Mouse (Mus musculus): ENCODE measurements at regions not wholly inside any gene's neighbourhood (a gene's known extent, or its start where the extent isn't known, plus 50 kb on each side); places are given as distances from the start of the nearest gene placed in this dataset.

DNA sequence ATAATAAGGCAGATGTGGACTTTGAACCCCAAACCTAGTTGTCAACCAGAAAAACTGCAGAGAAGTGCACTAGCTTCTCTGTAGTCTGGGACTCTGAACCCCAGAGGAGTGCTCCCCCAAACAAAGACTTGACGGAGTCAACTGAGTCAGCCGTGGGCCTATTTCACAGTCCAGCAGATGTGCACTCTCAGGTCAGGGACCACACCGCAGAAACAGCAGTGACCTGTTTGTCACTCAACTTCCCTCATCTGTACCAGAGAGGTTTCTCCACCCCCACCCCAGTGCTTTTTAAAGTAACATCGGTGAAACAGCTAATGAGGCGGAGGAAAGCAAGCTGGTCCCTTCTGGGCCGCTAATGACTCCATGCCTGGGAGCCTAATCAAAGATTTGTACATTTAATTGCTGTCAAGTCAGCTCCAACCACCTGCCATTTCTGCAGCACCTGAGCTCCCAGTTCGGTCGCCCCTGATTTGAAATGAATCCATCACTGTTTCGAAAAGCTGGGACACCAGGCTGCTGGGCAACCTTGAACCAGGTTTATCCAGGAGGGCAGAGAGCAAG lies 276.5 kb downstream of the Cog6 start:
- Histone ChIP-seq H3K27ac (ENCODE audit: low read depth, low read length) (no peak overlapping the region), H3K4me2 (ENCODE audit: low read depth, low read length) (no peak overlapping the region), H3K9ac (replicated peaks; ENCODE audit: low read depth, low read length) (no peak overlapping the region), H3K9me3 (ENCODE audit: control insufficient read depth, low read length) (no peaks in the 10 kb centered on the region), H3K4me1 (ENCODE audit: control insufficient read depth, insufficient read depth, low read length) (no peaks in the 10 kb centered on the region), H3K36me3 (ENCODE audit: control insufficient read depth, insufficient read depth, low read length) (no peaks in the 10 kb centered on the region), H3K4me3 (ENCODE audit: low read depth, low read length) (no peak overlapping the region), H3K27me3 (ENCODE audit: control insufficient read depth, insufficient read depth, low read length) (no peaks in the 10 kb centered on the region)
- ATAC-seq (ENCODE audit: low read depth), result no peak
- WGBS, result 49% methylated on average over 9 of the region's 9 CpGs

DNA sequence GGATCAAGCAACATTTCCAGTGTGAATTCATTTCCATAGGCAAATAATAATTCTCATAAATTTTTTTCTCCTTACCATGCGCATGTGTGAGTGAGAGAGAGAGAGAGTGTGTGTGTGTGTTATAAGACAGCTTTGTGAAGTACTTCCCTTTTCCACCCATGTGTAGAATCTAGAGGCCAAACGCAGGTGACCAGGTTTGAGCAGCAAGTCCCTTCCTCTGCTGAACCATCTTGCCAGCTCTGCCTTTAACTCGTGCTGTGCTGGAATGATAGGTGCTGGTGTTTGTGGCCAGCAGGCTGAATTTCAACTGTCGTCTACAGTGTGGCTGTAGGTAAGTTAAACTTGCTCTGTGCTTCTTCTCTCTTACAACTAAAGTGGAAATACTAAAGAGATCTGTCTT lies 277.5 kb downstream of the Cog6 start:
- Histone ChIP-seq H3K27ac (ENCODE audit: low read depth, low read length) (no peak overlapping the region), H3K4me3 (ENCODE audit: low read depth, low read length) (no peak overlapping the region), H3K9ac (replicated peaks; ENCODE audit: low read depth, low read length) (no peak overlapping the region), H3K27me3 (ENCODE audit: control insufficient read depth, insufficient read depth, low read length) (no peaks in the 10 kb centered on the region), H3K4me1 (ENCODE audit: control insufficient read depth, insufficient read depth, low read length) (no peaks in the 10 kb centered on the region), H3K4me2 (ENCODE audit: low read depth, low read length) (no peak overlapping the region), H3K9me3 (ENCODE audit: control insufficient read depth, low read length) (no peaks in the 10 kb centered on the region), H3K36me3 (ENCODE audit: control insufficient read depth, insufficient read depth, low read length) (no peaks in the 10 kb centered on the region)
- ATAC-seq (ENCODE audit: low read depth), result no peak
- 78% methylated on average over 4 of the region's 4 CpGs for WGBS

DNA sequence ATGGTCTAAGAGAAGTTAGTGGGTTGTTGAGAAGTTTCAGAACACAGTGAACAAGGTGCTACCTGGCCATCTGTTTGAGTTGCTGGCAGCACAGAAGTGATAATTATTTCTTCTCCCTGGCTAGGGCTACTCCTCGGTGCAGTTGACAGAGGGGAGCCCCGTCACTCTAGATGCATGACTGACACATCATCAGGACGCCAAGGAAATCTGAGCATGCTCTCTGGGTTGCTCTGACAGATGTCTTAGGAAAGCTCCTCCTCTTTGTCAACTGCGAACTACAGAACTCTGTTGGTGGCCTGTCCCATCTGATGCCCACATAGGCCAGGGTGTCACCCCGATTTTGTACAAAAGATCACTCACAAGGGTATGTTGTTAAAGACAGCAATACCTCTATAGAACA lies 278.7 kb downstream of the Cog6 start:
- Histone ChIP-seq H3K4me2 (ENCODE audit: low read depth, low read length) (no peak overlapping the region), H3K4me3 (ENCODE audit: low read depth, low read length) (no peak overlapping the region), H3K27me3 (ENCODE audit: control insufficient read depth, insufficient read depth, low read length) (no peaks in the 10 kb centered on the region), H3K27ac (ENCODE audit: low read depth, low read length) (no peak overlapping the region), H3K9me3 (ENCODE audit: control insufficient read depth, low read length) (no peaks in the 10 kb centered on the region), H3K9ac (replicated peaks; ENCODE audit: low read depth, low read length) (no peak overlapping the region), H3K36me3 (ENCODE audit: control insufficient read depth, insufficient read depth, low read length) (no peaks in the 10 kb centered on the region), H3K4me1 (ENCODE audit: control insufficient read depth, insufficient read depth, low read length) (no peaks in the 10 kb centered on the region)
- ATAC-seq (ENCODE audit: low read depth), result no peak
- WGBS, result 79% methylated on average over 5 of the region's 5 CpGs

DNA sequence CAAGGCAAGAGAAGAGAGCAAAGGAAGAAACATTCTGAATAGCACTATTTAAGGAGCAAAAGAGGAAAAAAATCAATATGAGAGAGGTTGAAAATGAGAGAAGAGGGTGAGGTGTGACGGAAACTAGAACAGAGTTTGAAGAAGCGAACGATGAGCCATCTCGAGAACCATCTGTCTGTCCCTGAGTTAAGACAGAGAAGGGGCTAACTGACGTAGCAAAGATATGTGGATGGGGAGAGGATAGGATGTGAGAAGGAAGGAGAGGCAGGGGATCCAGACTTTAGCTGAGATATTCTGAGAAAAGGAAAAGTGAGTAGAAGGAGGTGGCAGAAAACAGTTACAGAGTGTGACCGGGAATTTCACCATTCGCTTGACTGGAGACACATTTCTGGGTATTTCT lies 281.1 kb downstream of the Cog6 start:
- Histone ChIP-seq H3K9me3 (ENCODE audit: control insufficient read depth, low read length) (no peaks in the 10 kb centered on the region), H3K27ac (ENCODE audit: low read depth, low read length) (no peak overlapping the region), H3K9ac (replicated peaks; ENCODE audit: low read depth, low read length) (no peak overlapping the region), H3K4me2 (ENCODE audit: low read depth, low read length) (no peak overlapping the region), H3K4me1 (ENCODE audit: control insufficient read depth, insufficient read depth, low read length) (no peaks in the 10 kb centered on the region), H3K36me3 (ENCODE audit: control insufficient read depth, insufficient read depth, low read length) (no peaks in the 10 kb centered on the region), H3K4me3 (ENCODE audit: low read depth, low read length) (no peak overlapping the region), H3K27me3 (ENCODE audit: control insufficient read depth, insufficient read depth, low read length) (no peaks in the 10 kb centered on the region)
- ATAC-seq (ENCODE audit: low read depth), result no peak
- WGBS, result 94% methylated on average over 7 of the region's 7 CpGs

DNA sequence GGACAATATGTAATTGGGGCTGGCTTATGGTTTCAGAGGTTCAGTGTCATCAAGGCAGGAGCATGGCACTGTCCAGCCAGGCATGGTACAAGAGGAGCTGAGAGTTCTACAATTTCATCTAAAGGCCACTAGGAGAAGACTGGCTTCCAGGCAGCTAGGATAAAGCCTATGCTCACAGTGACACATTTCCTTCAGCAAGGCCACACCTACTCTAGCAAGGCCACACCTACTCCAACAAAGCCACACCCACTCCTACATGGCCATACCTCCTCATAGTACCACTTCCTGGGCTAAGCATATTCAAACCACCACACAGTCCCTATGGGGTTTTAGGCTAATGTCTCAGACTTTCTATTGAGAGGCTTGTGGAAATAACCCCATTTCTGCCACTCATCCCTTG lies 285.1 kb downstream of the Cog6 start:
- Histone ChIP-seq H3K27me3 (ENCODE audit: control insufficient read depth, insufficient read depth, low read length) (no peaks in the 10 kb centered on the region), H3K4me3 (ENCODE audit: low read depth, low read length) (no peak overlapping the region), H3K9ac (replicated peaks; ENCODE audit: low read depth, low read length) (no peak overlapping the region), H3K36me3 (ENCODE audit: control insufficient read depth, insufficient read depth, low read length) (no peaks in the 10 kb centered on the region), H3K4me1 (ENCODE audit: control insufficient read depth, insufficient read depth, low read length) (no peaks in the 10 kb centered on the region), H3K4me2 (ENCODE audit: low read depth, low read length) (no peak overlapping the region), H3K9me3 (ENCODE audit: control insufficient read depth, low read length) (no peaks in the 10 kb centered on the region), H3K27ac (ENCODE audit: low read depth, low read length) (no peak overlapping the region)
- ATAC-seq (ENCODE audit: low read depth), result no peak

DNA sequence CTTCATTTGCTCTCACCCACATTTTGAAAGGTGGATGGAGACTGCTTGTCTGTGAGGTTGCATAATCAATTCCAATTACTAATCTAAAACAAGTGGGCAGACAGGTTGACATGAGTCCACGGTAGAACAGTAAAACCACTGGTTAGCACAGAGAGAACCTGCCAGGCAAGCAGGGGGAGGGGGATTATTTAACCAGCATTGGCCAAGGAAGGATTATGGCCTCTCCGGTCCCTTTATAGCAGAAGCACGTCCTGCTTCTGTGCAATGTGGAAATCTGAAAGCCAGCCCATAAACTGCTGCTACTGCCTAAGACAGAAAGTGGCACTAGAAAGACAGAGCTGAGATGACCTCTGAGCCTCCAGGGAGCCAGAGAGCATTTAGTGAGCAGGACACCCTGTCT lies 285.5 kb downstream of the Cog6 start:
- 83% methylated on average over 3 of the region's 3 CpGs for WGBS
- ATAC-seq (ENCODE audit: low read depth), result no peak
- no peaks in the 10 kb centered on the region for H3K4me1 ChIP-seq (ENCODE audit: control insufficient read depth, insufficient read depth, low read length)
- H3K9me3 ChIP-seq (ENCODE audit: control insufficient read depth, low read length), result no peaks in the 10 kb centered on the region
- no peak overlapping the region for H3K27ac ChIP-seq (ENCODE audit: low read depth, low read length)
- H3K9ac ChIP-seq (replicated peaks; ENCODE audit: low read depth, low read length), result no peak overlapping the region
- H3K36me3 ChIP-seq (ENCODE audit: control insufficient read depth, insufficient read depth, low read length), result no peaks in the 10 kb centered on the region
- no peak overlapping the region for H3K4me3 ChIP-seq (ENCODE audit: low read depth, low read length)
- no peak overlapping the region for H3K4me2 ChIP-seq (ENCODE audit: low read depth, low read length)
- H3K27me3 ChIP-seq (ENCODE audit: control insufficient read depth, insufficient read depth, low read length), result no peaks in the 10 kb centered on the region

DNA sequence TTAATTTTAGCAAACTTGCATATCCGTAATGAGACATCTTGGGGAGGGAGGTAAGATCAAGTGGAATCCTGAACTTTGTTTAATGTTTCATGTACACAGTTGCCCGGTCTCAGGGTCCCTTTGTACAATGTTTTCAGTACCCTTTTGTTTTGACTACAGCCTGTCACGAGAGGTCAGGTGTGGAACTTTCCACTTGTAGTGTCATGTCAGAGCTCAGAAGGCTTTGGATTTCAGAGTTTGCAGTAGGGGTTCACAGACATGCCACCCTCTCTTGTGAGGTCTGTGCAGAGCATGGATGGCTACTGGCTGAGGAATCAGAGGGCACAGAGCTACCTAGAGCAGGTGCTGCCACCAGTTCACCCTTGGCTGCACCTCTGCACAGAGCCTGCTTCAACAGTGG lies 287.3 kb downstream of the Cog6 start:
- ATAC-seq (ENCODE audit: low read depth), result no peak
- Histone ChIP-seq H3K4me3 (ENCODE audit: low read depth, low read length) (no peak overlapping the region), H3K4me2 (ENCODE audit: low read depth, low read length) (no peak overlapping the region), H3K36me3 (ENCODE audit: control insufficient read depth, insufficient read depth, low read length) (no peaks in the 10 kb centered on the region), H3K9me3 (ENCODE audit: control insufficient read depth, low read length) (no peaks in the 10 kb centered on the region), H3K27me3 (ENCODE audit: control insufficient read depth, insufficient read depth, low read length) (no peaks in the 10 kb centered on the region), H3K27ac (ENCODE audit: low read depth, low read length) (no peak overlapping the region), H3K4me1 (ENCODE audit: control insufficient read depth, insufficient read depth, low read length) (no peaks in the 10 kb centered on the region), H3K9ac (replicated peaks; ENCODE audit: low read depth, low read length) (no peak overlapping the region)
- 80% methylated on average over 3 of the region's 3 CpGs for WGBS

DNA sequence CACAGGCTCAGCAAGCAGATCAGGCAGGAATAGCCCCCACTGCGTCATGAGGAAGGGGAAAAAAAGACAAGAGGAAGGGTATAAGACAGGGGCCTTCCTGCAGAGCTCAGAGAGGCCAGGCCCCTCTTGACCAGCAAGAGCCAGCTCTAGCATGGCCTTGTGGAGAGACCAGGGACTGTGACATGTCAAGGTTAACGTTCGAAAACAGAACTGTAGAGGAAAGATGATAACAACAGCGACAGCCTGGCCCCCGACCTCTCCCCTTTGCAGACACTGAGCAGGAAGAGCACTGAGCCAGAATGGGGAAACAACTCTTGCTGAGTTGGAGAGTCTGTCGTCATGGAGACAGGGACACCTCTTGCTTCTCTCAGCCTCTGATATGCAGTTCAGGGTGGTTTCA lies 288.2 kb downstream of the Cog6 start:
- ATAC-seq (ENCODE audit: low read depth), result no peak
- WGBS, result 78% methylated on average over 6 of the region's 6 CpGs
- H3K4me2 ChIP-seq (ENCODE audit: low read depth, low read length), result no peak overlapping the region
- H3K4me1 ChIP-seq (ENCODE audit: control insufficient read depth, insufficient read depth, low read length), result no peaks in the 10 kb centered on the region
- no peak overlapping the region for H3K27ac ChIP-seq (ENCODE audit: low read depth, low read length)
- no peak overlapping the region for H3K9ac ChIP-seq (replicated peaks; ENCODE audit: low read depth, low read length)
- no peaks in the 10 kb centered on the region for H3K9me3 ChIP-seq (ENCODE audit: control insufficient read depth, low read length)
- H3K36me3 ChIP-seq (ENCODE audit: control insufficient read depth, insufficient read depth, low read length), result no peaks in the 10 kb centered on the region
- H3K4me3 ChIP-seq (ENCODE audit: low read depth, low read length), result no peak overlapping the region
- no peaks in the 10 kb centered on the region for H3K27me3 ChIP-seq (ENCODE audit: control insufficient read depth, insufficient read depth, low read length)

DNA sequence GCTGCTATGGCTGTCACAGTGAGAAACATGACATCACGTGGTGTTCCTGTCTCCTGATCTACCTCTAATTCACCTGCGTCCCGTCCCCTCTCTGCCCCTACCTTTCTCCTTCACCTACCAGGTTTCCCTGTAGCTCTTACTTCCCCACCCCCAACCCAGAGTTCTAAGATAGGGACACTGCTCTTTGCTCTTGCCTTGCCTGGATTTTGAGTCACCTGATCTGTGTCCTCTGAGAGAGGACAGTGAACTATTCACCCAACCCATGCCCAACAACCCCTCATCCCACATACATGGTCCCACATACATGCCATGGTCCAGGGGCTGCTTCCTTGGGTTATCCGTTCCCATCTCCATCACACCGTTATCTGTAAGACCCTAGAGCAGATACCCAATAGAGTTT lies 288.6 kb downstream of the Cog6 start:
- H3K36me3 ChIP-seq (ENCODE audit: control insufficient read depth, insufficient read depth, low read length), result no peaks in the 10 kb centered on the region
- H3K4me1 ChIP-seq (ENCODE audit: control insufficient read depth, insufficient read depth, low read length), result no peaks in the 10 kb centered on the region
- no peaks in the 10 kb centered on the region for H3K9me3 ChIP-seq (ENCODE audit: control insufficient read depth, low read length)
- H3K4me2 ChIP-seq (ENCODE audit: low read depth, low read length), result no peak overlapping the region
- WGBS, result 95% methylated on average over 5 of the region's 5 CpGs
- no peak for ATAC-seq (ENCODE audit: low read depth)
- H3K27me3 ChIP-seq (ENCODE audit: control insufficient read depth, insufficient read depth, low read length), result no peaks in the 10 kb centered on the region
- H3K9ac ChIP-seq (replicated peaks; ENCODE audit: low read depth, low read length), result no peak overlapping the region
- no peak overlapping the region for H3K27ac ChIP-seq (ENCODE audit: low read depth, low read length)
- no peak overlapping the region for H3K4me3 ChIP-seq (ENCODE audit: low read depth, low read length)

DNA sequence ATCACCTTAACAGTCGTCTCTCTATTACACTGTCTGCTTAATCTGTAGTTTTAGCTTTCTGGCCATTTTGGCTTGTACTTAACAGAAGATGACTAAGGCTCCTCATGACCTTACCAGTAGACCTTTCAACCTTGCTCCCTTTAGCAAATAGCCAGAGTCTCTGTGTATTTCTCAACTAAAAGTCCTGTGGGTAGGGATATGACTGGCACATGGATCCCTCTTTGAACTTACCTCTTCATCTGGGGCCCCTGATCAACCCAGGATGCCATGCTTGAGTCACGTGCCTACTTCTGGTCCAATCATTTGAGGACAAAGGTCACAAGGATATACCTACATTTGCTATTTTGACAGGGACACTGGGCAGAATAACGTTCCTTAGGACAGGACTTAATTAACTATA lies 292.7 kb downstream of the Cog6 start:
- ATAC-seq (ENCODE audit: low read depth), result no peak
- H3K27me3 ChIP-seq (ENCODE audit: control insufficient read depth, insufficient read depth, low read length), result no peaks in the 10 kb centered on the region
- no peaks in the 10 kb centered on the region for H3K4me1 ChIP-seq (ENCODE audit: control insufficient read depth, insufficient read depth, low read length)
- no peak overlapping the region for H3K9ac ChIP-seq (replicated peaks; ENCODE audit: low read depth, low read length)
- WGBS, result 90% methylated on average over 3 of the region's 3 CpGs
- H3K9me3 ChIP-seq (ENCODE audit: control insufficient read depth, low read length), result no peaks in the 10 kb centered on the region
- H3K36me3 ChIP-seq (ENCODE audit: control insufficient read depth, insufficient read depth, low read length), result no peaks in the 10 kb centered on the region
- H3K27ac ChIP-seq (ENCODE audit: low read depth, low read length), result no peak overlapping the region
- H3K4me2 ChIP-seq (ENCODE audit: low read depth, low read length), result no peak overlapping the region
- no peak overlapping the region for H3K4me3 ChIP-seq (ENCODE audit: low read depth, low read length)

All from neural tube, embryonic 14.5 days (tissue).